Mouse (Mus musculus): ENCODE measurements at regions not wholly inside any gene's neighbourhood (a gene's known extent, or its start where the extent isn't known, plus 50 kb on each side); places are given as distances from the start of the nearest gene placed in this dataset.

DNA sequence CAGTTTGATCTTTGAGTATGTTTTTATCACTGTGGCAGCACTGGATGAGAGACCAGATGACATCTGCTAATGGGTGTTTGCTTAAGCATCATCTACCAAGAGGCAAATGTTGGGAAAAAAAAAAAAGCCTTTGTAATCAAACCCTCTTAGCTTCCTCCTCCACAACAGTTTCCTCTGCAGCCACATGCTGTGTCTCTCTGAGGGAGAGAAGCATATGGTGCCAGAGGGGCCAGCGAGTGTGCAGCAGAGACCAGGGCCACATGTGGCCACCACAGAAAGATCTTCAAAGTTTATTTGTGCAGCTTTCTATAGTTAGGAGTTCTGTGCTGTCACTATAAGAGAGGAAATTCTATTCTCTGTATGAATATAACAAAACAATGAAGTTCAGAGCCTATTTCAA, 427.6 kb upstream of the Klf6 start:
- no peak overlapping the region for H3K4me3 ChIP-seq (ENCODE audit: insufficient read depth, low read length)
- H3K27ac ChIP-seq (ENCODE audit: insufficient read depth, low read length), result no peak overlapping the region
- no peaks in the 10 kb centered on the region for H3K4me1 ChIP-seq (ENCODE audit: control insufficient read depth, insufficient read depth, low read length)
- TF ChIP-seq POLR2A (IDR thresholded peaks at IDR 0.05; ENCODE audit: low read depth, low read length), result no peak

DNA sequence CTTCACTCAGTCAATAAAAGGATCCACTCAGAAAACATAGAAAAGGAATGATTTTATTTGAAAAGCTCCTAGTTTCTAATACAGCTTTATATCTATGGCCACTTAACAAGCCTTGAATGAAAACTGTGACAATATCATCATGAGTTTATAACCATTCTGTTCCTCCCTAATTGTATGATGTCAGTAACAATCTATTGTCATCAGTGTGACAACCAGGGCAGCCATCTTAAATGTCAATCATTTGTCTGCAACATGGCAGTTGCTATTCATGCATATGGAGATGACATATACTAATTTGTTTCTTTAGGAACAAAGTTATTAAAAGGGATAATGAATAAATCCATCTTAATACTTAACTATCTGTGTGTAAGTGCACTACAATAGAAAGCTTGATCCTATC, 426.2 kb upstream of the Klf6 start:
- no peak overlapping the region for H3K27ac ChIP-seq (ENCODE audit: insufficient read depth, low read length)
- no peak overlapping the region for H3K4me3 ChIP-seq (ENCODE audit: insufficient read depth, low read length)
- TF ChIP-seq POLR2A (IDR thresholded peaks at IDR 0.05; ENCODE audit: low read depth, low read length) (no peak), CTCF (IDR thresholded peaks at IDR 0.05; ENCODE audit: borderline replicate concordance, insufficient read depth, low read length) (no peak)
- H3K4me1 ChIP-seq (ENCODE audit: control insufficient read depth, insufficient read depth, low read length), result no peaks in the 10 kb centered on the region

DNA sequence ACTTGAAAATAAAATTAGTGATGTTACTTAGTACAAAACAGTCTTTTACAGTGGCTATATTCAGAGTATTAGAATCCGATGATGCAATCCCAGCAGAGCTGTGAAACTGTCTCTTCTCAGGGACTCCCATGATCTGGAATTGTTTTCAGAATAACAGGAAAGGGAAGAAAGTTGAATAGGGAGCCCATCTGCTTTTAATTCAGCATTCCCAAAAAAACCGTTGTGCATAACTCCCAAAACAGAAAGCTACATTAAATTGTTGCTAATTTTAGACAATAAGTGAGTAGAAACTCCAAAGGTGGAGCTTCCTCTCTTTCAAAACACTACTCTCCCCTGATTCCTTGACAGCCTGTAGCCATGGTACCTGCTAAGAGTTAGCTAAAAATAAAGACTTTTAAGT, 425.1 kb upstream of the Klf6 start:
- Histone ChIP-seq H3K27ac (ENCODE audit: insufficient read depth, low read length) (peak overlapping the region; percentile 26), H3K4me3 (ENCODE audit: insufficient read depth, low read length) (no peak overlapping the region), H3K4me1 (ENCODE audit: control insufficient read depth, insufficient read depth, low read length) (no peaks in the 10 kb centered on the region)
- TF ChIP-seq POLR2A (IDR thresholded peaks at IDR 0.05; ENCODE audit: low read depth, low read length), result no peak

DNA sequence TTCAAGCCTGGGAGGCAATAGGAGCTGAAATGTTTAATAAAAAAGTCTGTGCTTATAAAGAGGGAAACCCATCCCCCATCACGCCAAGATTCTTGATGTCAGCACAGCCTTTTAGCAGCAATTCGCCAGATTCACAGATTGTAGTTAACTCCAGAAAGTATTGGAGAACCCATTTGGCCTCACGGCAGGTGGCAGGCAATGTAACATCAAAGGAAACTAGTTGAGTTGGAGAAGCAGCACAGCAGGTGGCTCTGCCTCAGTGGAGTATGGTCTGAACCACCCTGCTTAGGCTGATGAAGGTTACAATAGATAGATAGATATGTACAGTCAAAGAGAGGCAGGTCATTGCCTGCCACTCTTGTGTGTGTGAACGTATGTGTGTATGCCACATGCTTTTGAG, 420.8 kb upstream of the Klf6 start:
- TF ChIP-seq POLR2A (IDR thresholded peaks at IDR 0.05; ENCODE audit: low read depth, low read length) (no peak), CTCF (IDR thresholded peaks at IDR 0.05; ENCODE audit: borderline replicate concordance, insufficient read depth, low read length) (no peak)
- H3K4me1 ChIP-seq (ENCODE audit: control insufficient read depth, insufficient read depth, low read length), result no peaks in the 10 kb centered on the region
- H3K4me3 ChIP-seq (ENCODE audit: insufficient read depth, low read length), result no peak overlapping the region
- H3K27ac ChIP-seq (ENCODE audit: insufficient read depth, low read length), result no peak overlapping the region

DNA sequence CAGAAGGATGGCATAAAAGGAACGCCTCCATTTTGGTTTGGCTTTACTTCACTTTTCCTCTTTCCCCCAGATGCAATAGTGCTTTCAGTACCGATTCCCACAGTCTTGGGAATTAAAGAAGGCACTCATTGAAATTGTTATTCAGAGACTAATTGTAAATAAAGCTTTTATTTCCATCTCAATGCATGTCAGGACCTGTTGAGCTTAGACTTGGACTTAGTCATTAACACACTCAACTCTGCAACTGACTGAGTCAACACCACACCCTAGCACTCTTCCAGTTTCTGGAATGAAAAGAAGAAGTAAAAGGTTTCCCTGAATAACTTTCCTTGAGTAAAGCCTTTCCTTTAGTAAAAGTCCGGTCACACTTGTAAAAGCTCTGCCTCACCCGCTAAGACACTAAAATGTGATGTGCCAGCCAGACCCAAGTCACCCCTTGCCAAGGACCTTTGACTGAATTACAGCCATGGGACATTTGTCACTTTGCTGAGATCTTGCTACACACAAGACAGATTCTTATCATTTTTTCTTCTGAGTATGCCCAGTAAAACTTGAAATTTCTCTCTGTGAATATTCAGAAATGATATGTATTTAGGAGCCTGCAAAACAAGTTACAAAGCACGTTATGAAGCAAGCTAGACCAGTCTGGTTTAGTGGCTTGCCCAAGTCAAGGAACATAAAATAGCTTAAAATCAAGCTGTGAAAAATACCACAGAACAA, 416.4 kb upstream of the Klf6 start:
- TF ChIP-seq POLR2A (IDR thresholded peaks at IDR 0.05; ENCODE audit: low read depth, low read length), result no peak
- TF ChIP-seq CTCF (IDR thresholded peaks at IDR 0.05; ENCODE audit: borderline replicate concordance, insufficient read depth, low read length), result no peak
- Histone ChIP-seq H3K4me1 (ENCODE audit: control insufficient read depth, insufficient read depth, low read length) (no peaks in the 10 kb centered on the region), H3K27ac (ENCODE audit: insufficient read depth, low read length) (peak overlapping the region; percentile 98), H3K4me3 (ENCODE audit: insufficient read depth, low read length) (no peak overlapping the region)

DNA sequence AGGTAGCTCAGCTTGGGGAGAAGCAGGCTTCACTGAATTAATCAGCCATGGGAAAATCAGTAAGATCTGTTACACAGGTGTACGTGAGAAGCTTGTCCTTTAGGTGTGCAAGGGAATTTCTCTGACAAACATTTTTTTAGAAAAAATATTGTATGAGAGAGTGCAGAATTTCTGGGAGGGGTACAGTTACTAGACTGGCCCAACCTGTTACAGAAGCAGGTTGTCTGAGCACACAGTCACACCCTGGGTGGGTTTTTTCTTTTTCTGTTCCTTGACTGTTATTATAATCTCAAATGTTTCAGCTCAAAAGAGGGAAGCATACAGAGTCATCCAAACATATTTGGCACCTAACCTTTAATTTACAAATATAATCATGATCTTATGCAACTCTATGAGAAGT, 412.7 kb upstream of the Klf6 start:
- Histone ChIP-seq H3K4me1 (ENCODE audit: control insufficient read depth, insufficient read depth, low read length) (no peaks in the 10 kb centered on the region), H3K27ac (ENCODE audit: insufficient read depth, low read length) (no peak overlapping the region), H3K4me3 (ENCODE audit: insufficient read depth, low read length) (no peak overlapping the region)
- TF ChIP-seq POLR2A (IDR thresholded peaks at IDR 0.05; ENCODE audit: low read depth, low read length), result no peak
- no peak for TF ChIP-seq CTCF (IDR thresholded peaks at IDR 0.05; ENCODE audit: borderline replicate concordance, insufficient read depth, low read length)

DNA sequence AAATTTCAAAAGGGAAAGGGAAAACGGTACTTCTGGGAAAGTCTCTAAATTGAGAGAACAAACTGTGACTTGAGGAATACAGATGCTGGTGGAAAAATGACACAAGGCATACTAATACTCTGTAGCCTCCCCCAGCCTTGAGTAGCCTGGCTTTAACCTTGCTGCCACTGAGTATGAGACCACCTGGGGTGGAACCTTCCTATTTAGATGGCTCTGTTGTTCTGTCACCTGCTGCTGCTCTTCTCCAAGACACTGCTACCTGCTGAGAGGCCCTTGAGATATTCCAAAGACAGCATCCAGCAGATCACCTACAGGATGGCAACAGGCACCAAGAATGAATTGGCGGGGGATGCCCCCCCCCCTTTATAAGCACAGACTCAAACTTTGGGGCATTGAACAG, 380.5 kb upstream of the Klf6 start:
- Histone ChIP-seq H3K4me3 (ENCODE audit: insufficient read depth, low read length) (no peak overlapping the region), H3K27ac (ENCODE audit: insufficient read depth, low read length) (no peak overlapping the region), H3K4me1 (ENCODE audit: control insufficient read depth, insufficient read depth, low read length) (no peaks in the 10 kb centered on the region)
- TF ChIP-seq CTCF (IDR thresholded peaks at IDR 0.05; ENCODE audit: borderline replicate concordance, insufficient read depth, low read length) (no peak), POLR2A (IDR thresholded peaks at IDR 0.05; ENCODE audit: low read depth, low read length) (no peak)

DNA sequence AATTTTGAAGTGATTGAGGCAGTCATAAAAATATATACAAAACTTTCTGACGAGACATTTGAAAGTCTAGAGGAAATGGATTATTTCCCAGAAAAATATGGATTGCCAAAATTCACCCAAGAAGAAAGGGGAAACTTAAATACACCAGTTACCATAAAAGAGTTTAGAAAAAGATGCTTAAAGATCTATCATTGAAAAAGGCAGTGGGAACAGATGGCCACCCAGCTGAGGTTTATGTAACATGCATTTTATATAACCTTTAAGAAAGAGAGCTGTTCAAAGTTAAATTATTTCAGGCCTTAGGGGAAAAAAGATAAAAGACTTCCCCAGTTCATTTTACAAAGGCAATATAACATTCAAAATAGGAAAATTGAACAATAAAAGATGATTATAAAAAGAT, 369.0 kb upstream of the Klf6 start:
- H3K4me1 ChIP-seq (ENCODE audit: control insufficient read depth, insufficient read depth, low read length), result no peaks in the 10 kb centered on the region
- no peak overlapping the region for H3K4me3 ChIP-seq (ENCODE audit: insufficient read depth, low read length)
- TF ChIP-seq CTCF (IDR thresholded peaks at IDR 0.05; ENCODE audit: borderline replicate concordance, insufficient read depth, low read length) (no peak), POLR2A (IDR thresholded peaks at IDR 0.05; ENCODE audit: low read depth, low read length) (no peak)
- H3K27ac ChIP-seq (ENCODE audit: insufficient read depth, low read length), result no peak overlapping the region

DNA sequence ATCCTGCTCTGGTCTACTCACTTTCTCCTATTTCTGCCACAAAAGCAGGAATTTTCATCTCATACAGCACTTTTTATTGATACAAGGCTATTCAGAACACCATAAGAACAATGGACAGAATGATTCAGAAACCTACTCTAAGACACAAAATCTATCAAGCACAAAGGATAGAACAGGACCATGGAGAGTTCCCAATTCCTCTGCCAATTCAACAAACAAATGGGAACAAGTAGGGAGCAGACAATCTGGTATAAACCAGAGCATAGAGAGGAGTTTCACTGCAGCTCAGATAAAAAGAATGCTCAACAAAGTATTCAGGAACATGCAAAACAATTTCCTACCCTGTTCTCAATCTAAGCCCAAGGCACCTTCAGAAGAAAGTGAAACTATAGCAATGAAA, 363.7 kb upstream of the Klf6 start:
- Histone ChIP-seq H3K4me1 (ENCODE audit: control insufficient read depth, insufficient read depth, low read length) (no peaks in the 10 kb centered on the region), H3K4me3 (ENCODE audit: insufficient read depth, low read length) (no peak overlapping the region), H3K27ac (ENCODE audit: insufficient read depth, low read length) (no peak overlapping the region)
- TF ChIP-seq CTCF (IDR thresholded peaks at IDR 0.05; ENCODE audit: borderline replicate concordance, insufficient read depth, low read length) (no peak), POLR2A (IDR thresholded peaks at IDR 0.05; ENCODE audit: low read depth, low read length) (no peak)

DNA sequence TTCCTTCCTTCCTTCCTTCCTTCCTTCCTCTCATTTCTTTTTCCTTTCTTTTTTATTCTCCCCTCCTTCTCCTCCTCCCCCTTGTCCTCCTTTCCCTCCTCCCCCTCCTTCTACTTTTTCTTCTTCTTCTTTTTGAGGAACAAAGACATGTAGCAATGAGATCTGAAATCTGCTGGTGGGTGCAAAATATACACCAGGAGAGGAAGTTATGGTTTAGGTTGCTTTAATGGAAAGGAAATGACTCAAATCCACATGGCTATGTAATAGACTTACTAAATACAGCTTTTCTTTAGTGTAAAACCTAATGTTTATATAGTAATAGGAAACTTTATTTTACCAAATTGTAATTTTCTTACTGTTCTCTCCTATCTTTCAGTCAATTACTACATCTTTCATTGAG, 349.5 kb upstream of the Klf6 start:
- Histone ChIP-seq H3K4me1 (ENCODE audit: control insufficient read depth, insufficient read depth, low read length) (no peaks in the 10 kb centered on the region), H3K4me3 (ENCODE audit: insufficient read depth, low read length) (no peak overlapping the region), H3K27ac (ENCODE audit: insufficient read depth, low read length) (no peak overlapping the region)
- TF ChIP-seq CTCF (IDR thresholded peaks at IDR 0.05; ENCODE audit: borderline replicate concordance, insufficient read depth, low read length), result no peak
- TF ChIP-seq POLR2A (IDR thresholded peaks at IDR 0.05; ENCODE audit: low read depth, low read length), result no peak

DNA sequence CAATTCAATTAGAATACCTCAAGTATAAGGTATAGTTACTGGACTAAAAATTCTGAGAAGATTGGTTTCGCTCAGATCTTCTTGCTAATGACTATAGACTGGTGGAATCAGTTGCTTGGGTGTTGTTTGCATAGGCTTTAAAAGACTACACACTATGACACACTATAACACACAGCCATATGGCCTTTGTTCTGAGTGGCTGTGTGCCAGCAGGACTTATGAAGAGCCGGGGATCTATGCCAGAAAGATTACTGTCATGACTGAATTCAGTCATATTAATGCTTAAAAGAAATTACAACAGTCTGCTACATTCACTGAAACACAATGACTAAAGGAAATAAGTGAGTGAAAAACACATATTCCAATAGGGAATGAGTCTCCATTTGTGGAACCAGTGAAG, 345.7 kb upstream of the Klf6 start:
- TF ChIP-seq POLR2A (IDR thresholded peaks at IDR 0.05; ENCODE audit: low read depth, low read length) (no peak), CTCF (IDR thresholded peaks at IDR 0.05; ENCODE audit: borderline replicate concordance, insufficient read depth, low read length) (no peak)
- Histone ChIP-seq H3K4me1 (ENCODE audit: control insufficient read depth, insufficient read depth, low read length) (no peaks in the 10 kb centered on the region), H3K4me3 (ENCODE audit: insufficient read depth, low read length) (no peak overlapping the region)

More for the DNA sequence above, 345.7 kb upstream of the Klf6 start:
- no peak overlapping the region for H3K27ac ChIP-seq (ENCODE audit: insufficient read depth, low read length)
